Mouse (Mus musculus): Measurements from ENCODE around the gene Wipf2.

GRCm38 (mm10) chr11:98939084-98939952 lies 75.9 kb downstream of the Wipf2 start:
- TF ChIP-seq FLI1 (IDR thresholded peaks at IDR 0.05; ENCODE audit: low read length) (no peak), GATA1 (IDR thresholded peaks at IDR 0.05; ENCODE audit: borderline replicate concordance, low read length) (no peak)

Measured in megakaryocyte, embryonic 14.5 days (primary cell).